Mouse (Mus musculus) adrenal gland, adult 2 months (tissue): ENCODE measurements at regions not wholly inside any gene's neighbourhood (a gene's known extent, or its start where the extent isn't known, plus 50 kb on each side); places are given as distances from the start of the nearest gene placed in this dataset.

Source experiments
- DNase-seq: peaks from one replicate; pipeline ENCODE4 v3.0.0; 2021

DNA sequence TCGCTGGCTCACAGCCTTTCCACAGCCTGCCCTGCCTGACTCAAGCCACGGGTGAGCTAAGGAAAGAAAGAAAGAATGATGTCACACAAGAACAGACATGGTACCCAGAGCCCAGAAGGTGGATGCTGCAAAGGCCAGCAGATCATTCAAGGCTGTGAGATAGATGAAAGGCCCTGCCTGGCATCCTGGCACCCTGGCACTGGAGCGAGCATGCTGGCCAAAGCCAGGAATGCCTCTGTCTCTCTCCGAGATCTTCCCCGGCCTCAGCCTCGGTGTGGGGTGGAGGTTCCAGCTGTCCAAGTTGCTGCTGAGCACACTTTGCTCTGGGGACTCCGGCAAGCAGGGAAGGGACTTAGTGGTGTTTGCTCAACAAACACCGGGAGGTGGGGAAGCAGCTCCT, 116.4 kb upstream of the Lhx5 start:
- DNase-seq: no peak

- DNase-seq: no peak
These were observed 112.5 kb upstream of the Lhx5 start for GRCm38 (mm10) chr5:120318951-120319350.

GRCm38 (mm10) chr5:120322031-120322731, 109.3 kb upstream of the Lhx5 start:
- no peak for DNase-seq

GRCm38 (mm10) chr5:120322732-120323316, 108.7 kb upstream of the Lhx5 start:
- DNase-seq: no peak

GRCm38 (mm10) chr5:120324111-120324510, 107.4 kb upstream of the Lhx5 start:
- DNase-seq: no peak

DNA sequence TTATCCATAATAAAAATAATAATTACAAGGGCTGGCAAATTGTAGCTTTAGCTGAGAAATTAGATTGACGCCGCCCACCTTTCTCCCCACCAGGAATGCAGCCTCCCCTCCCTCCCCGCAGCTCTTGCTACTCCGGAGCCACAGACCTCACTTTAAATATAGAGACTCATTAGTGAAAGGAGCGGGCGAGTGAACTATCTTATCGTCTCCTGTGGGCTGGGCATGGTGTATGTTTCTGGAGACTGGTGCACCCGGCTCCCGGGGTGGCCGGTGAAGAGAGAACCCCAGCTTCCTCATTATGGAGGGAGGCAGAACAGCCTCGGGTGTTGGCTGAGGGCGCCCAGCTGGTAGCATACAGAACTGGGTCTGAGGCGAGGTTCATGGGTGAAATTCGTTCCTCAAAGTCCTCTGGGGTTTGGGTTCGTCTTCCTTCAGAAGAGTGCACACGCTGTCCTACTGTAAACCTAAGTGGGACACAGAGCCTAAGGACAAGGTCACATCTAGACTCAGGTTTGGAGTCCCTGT, 106.1 kb upstream of the Lhx5 start:
- no peak for DNase-seq

DNA sequence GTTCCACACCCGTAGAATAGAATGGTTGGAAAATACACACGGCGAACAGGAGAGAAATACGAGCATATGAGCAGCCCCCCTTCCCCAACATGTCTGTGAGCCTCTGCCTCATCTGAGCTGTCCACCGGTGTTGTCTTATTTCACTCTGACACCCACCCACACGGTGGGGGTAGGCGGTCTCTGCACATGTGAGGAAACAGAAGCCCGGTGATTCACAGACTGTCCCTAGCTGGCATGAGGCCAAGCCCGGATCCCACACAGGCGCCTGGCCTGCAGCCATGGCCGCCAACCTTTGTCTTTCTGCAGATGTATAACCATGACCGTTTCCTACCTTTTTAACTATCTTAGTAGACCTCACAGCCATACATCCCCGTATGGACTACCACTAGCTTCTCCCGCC, 99.5 kb upstream of the Lhx5 start:
- peak; percentile 41 for DNase-seq

GRCm38 (mm10) chr5:120339162-120339561, 92.3 kb upstream of the Lhx5 start:
- DNase-seq: no peak

GRCm38 (mm10) chr5:120340696-120341231, 90.7 kb upstream of the Lhx5 start:
- DNase-seq: no peak

- DNase-seq: no peak
These were observed 81.0 kb upstream of the Lhx5 start for GRCm38 (mm10) chr5:120350461-120350860.

GRCm38 (mm10) chr5:120351827-120352226, 79.7 kb upstream of the Lhx5 start:
- DNase-seq: no peak

- DNase-seq: no peak
These were observed 77.8 kb upstream of the Lhx5 start for GRCm38 (mm10) chr5:120353657-120354056.

DNA sequence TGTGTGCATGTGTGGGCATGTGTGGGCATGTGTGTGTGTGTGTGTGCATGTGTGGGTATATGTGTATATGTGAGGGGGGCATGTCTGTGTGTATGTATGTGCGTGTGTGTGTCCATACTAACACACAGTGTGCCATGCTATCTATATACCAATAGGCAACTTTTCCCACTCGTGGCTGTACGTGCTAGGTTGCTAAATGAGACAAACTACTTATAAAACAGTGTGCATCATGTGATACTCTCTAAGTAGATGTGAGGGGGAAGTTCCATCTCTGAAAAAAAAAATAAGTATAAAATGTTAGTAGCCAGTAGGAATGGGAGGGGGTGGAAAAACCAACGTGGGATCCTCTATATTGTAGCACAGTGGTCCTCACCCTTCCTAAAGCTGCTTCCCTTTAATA, 74.5 kb upstream of the Lhx5 start:
- no peak for DNase-seq

DNA sequence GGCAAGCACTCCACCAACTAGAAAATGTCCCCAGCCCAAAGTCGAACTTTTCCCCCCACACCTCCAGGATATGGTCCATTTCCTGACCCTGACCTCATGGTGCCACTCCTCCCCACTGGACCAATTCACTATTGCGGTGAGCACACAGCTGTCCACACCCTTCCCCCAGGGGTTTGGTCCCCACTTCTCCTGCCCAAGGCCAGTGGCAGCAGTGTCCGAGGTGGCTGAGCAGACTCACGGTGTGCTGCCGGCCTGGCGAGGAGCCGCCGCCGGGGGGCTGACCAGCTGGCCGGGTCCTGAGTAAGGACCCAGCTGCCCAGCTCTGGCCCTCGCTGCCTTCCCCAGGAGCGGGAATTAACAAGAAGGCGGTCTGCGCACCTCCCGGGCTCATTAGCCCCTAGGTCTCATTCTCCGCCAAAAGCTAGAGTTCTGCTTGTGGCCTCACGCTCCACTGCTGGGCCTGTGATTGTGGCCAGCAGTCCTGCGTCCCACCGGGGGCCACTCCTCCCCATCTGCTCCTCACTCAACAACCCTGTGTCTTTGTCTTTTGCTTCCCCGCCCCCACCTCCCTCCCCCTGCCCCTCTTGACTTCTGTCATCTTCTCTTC, 73.3 kb upstream of the Lhx5 start:
- no peak for DNase-seq

DNA sequence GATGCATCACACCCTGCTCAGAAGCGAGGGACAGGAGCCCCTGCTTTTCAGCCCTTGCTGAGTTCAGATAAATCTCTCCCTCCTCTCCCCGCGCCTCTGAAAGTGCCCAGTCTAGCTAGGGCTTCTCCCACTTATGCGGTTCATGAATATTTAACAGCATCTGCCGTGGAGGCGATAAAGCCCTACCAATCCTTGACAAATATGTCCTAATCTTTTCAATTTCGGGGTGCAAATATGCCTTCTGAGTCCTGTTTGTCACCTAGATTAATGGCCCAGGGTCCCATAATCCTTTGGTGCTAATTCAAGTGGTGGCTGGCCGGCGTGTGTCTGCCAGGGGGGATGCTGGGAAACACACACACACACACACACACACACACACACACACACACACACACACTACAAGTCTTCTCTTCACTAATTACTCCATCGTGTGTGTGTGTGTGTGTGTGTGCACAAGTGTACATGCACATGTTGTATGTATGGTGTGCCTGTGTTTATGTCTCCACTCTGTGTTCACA, 65.5 kb upstream of the Lhx5 start:
- DNase-seq: no peak

DNA sequence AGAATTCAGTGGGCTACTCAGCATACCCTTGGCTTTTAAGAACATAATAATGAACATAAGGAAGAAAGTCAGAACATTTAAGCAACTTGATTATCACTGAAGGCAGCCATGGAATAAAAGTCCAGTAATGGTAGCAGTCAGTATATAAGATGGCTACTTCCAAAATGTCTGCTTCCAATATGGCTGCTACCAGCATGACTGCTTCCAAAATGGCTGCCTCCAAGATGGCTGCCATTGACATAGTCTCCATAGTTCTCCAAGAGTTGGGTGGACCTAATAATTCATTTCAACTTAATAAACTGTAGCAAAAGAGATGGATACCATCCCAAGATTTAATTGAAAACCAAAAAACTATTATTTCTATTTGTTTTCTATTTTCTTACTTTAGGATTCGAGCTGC, 62.7 kb upstream of the Lhx5 start:
- no peak for DNase-seq

DNA sequence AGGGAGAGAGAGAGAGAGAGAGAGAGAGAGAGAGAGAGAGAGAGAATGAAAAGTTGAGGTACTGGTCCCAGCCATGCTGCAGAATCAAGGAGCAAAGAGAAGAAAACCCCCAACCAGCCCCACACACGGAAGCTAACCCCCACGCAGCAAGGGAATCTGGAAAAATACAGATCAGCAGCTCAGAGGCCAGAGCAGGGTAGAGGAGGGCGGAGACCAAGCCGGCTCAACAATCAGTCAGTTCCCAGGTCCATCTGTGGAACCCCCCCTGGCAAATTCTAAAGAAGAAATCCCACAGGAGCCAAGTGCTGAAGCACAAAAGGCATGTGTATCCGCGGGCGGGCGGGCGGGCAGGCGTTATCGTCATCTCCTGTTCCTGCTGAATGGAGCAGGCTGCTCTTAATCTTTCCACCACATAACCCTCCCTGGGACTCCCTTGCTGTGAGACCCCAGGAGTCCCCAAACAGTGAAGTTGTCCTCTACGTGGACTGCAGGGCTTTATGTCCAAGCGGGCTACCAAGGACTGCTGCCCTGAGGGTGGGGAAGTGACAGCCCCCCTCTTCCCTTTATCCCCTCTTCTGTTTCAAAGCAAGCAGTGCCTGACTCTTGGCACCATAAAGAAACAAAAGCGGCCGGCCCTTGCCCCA, 60.2 kb upstream of the Lhx5 start:
- DNase-seq: no peak

DNA sequence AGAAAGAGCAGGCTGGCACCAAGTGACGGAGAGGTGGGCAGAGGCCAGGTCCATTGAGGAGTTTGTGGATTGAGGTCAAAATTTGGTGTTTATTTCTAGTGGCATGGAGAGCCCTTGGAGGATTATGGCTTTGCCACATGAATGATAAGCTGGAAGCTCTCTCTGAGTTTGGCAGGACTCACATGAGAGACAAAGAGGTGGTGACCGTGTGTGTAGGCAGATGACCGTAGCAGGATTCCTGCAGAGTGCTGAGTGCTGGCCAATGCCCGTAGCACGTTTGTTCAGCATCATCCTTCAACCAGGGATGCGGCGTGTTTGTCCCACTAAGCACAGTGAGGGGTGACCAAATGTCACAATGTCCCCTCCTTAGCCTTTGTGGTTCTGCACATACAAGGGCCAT, 58.1 kb upstream of the Lhx5 start:
- no peak for DNase-seq
